Mouse (Mus musculus) forebrain, embryonic 11.5 days (tissue): Measurements from ENCODE around the gene Gm609. TPM values are rescaled to one million over a fixed set of nuclear protein-coding genes. Genes with fewer than 3 reads are reported as not detected.

Source experiments
- ATAC-seq: fragments of 200-750 bp; cut with Nextera tagmentation; replicated peaks from 2 replicates; pipeline ENCODE4 v1.8.0; 2017; ENCODE audit warnings: moderate TSS enrichment; ENCODE audit not compliant: low FRiP score
- DNase-seq: peaks from one replicate; pipeline ENCODE4 v3.0.0-alpha.2; 2017; ENCODE audit warnings: low spot score
- H3K27ac ChIP-seq: fragments of 300-500 bp; sonication (generic); 2 replicates; pipeline ENCODE4 v1.5.1; 2014; ENCODE audit warnings: low read depth, low read length
- H3K27me3 ChIP-seq: fragments of 300-500 bp; sonication (generic); 2 replicates; pipeline ENCODE4 v1.6.1; 2014; ENCODE audit warnings: mild to moderate bottlenecking, low read length, mixed read lengths; ENCODE audit not compliant: control insufficient read depth, insufficient read depth
- H3K36me3 ChIP-seq: fragments of 300-500 bp; sonication (generic); 2 replicates; pipeline ENCODE4 v1.6.1; 2014; ENCODE audit warnings: mild to moderate bottlenecking, low read length, moderate library complexity, mixed read lengths; ENCODE audit not compliant: control insufficient read depth, insufficient read depth
- H3K4me1 ChIP-seq: fragments of 300-500 bp; sonication (generic); replicated peaks from 2 replicates; pipeline ENCODE4 v1.6.1; 2014; ENCODE audit warnings: low read length, mixed read lengths; ENCODE audit not compliant: control insufficient read depth, insufficient read depth
- H3K4me2 ChIP-seq: fragments of 300-500 bp; sonication (generic); 2 replicates; pipeline ENCODE4 v1.6.1; 2014; ENCODE audit warnings: low read depth, mild to moderate bottlenecking, low read length, moderate library complexity, mixed read lengths; ENCODE audit not compliant: severe bottlenecking
- H3K4me3 ChIP-seq: fragments of 300-500 bp; sonication (generic); 2 replicates; pipeline ENCODE4 v1.5.1; 2014; ENCODE audit warnings: low read depth, low read length
- H3K9ac ChIP-seq: fragments of 300-500 bp; sonication (generic); 2 replicates; pipeline ENCODE4 v1.6.1; 2014; ENCODE audit warnings: low read length
- H3K9me3 ChIP-seq: fragments of 300-500 bp; sonication (generic); 2 replicates; pipeline ENCODE4 v1.6.1; 2016; ENCODE audit warnings: low read length, mixed read lengths; ENCODE audit not compliant: control insufficient read depth
- WGBS: fragments of 180-500 bp; shearing (Covaris S2); extraction: QIAGEN DNeasy Blood & Tissue Kit; methylation state at CpG from one replicate; pipeline ENCODE4 v1.1.7; 2014; 5-methylcytosine and 5-hydroxymethylcytosine counted together
- polyA plus RNA-seq: library from polyadenylated mRNA; unstranded; fragments of >200 nt; fragmentation: Nextera tagmentation; extraction: Ambion mirVana; gene quantifications from 2 replicates; pipeline ENCODE4 v1.2.1, GENCODE M21; 2014

Gene Gm609
- polyA plus RNA-seq, 1 experiment from 2014 or later: not detected

DNA sequence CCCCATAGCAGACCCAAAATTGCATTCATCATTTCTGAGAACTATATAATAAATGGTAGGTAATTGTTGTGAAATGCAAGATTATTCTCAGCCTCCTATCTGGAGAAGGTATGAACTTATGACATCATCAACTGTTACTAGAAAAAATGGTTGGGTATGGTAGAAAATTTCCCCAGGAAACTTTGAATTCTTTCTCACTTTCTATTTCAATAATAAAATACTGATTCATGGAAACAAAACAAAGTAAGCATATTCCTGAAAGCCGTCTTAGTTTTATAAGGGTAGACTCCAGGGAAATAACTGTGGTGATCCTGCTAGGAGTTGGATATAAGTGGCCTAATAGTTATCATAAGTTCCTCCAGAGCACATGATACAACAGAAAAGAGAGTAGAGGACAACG is 103.7 kb downstream of the Gm609 start:
- WGBS: 91% methylated on average over 2 of the region's 2 CpGs

DNA sequence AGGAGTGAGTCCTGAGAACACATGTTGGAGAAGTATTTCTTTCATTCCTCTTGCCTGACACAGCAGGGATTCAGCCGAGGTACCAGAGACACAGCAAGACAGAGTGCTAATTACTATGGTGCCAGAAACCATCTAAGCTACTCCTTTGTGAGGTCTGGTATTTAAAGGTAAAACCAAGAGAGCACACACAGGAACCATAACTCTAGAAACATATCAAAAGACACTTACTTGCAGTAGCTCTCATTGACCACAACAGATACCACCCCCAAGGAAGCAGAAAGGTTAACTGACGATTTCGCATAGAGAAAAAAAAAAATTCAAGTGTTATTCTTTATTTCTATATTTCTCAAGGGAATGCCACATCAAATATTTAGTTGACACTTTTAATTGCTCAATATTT is 111.0 kb downstream of the Gm609 start:
- no peak overlapping the region for H3K9ac ChIP-seq
- DNase-seq: no peak
- no peak overlapping the region for H3K4me2 ChIP-seq
- no peak overlapping the region for H3K4me3 ChIP-seq
- H3K27me3 ChIP-seq: no peaks in the 10 kb centered on the region
- no peak overlapping the region for H3K27ac ChIP-seq
- ATAC-seq: no peak
- WGBS: 79% methylated on average over 3 of the region's 3 CpGs
- H3K9me3 ChIP-seq: no peaks in the 10 kb centered on the region
- no peaks in the 10 kb centered on the region for H3K4me1 ChIP-seq
- H3K36me3 ChIP-seq: no peaks in the 10 kb centered on the region

More for the DNA sequence above, 103.7 kb downstream of the Gm609 start:
- DNase-seq (no peak), ATAC-seq (no peak)
- Histone ChIP-seq H3K4me1 (0 out of 2 replicates have a peak, but pooled peaks cover 2% of the 10 kb centered on the region), H3K4me2 (no peak overlapping the region), H3K4me3 (no peak overlapping the region), H3K9me3 (no peaks in the 10 kb centered on the region), H3K27me3 (no peaks in the 10 kb centered on the region), H3K27ac (no peak overlapping the region), H3K36me3 (no peaks in the 10 kb centered on the region), H3K9ac (no peak overlapping the region)

DNA sequence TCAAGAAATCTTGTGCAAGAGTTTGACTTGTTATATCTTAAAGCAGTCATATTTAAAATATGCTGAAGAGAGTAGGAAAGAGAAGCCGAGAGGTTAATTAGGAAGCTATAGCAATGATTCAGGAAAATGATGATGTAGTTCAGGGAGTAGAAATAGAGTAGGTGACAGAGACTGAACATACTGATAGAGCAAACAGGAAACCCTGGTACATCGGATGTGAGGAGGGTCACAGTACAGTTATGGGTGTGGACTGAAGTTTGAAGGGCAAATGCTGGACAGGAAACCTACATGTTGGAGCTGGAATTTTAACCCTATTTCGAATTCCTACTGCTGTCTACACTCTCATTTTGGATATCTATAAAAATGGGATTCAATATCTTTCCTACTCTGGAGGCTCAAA is 113.8 kb downstream of the Gm609 start:
- no peaks in the 10 kb centered on the region for H3K9me3 ChIP-seq
- no peaks in the 10 kb centered on the region for H3K36me3 ChIP-seq

DNA sequence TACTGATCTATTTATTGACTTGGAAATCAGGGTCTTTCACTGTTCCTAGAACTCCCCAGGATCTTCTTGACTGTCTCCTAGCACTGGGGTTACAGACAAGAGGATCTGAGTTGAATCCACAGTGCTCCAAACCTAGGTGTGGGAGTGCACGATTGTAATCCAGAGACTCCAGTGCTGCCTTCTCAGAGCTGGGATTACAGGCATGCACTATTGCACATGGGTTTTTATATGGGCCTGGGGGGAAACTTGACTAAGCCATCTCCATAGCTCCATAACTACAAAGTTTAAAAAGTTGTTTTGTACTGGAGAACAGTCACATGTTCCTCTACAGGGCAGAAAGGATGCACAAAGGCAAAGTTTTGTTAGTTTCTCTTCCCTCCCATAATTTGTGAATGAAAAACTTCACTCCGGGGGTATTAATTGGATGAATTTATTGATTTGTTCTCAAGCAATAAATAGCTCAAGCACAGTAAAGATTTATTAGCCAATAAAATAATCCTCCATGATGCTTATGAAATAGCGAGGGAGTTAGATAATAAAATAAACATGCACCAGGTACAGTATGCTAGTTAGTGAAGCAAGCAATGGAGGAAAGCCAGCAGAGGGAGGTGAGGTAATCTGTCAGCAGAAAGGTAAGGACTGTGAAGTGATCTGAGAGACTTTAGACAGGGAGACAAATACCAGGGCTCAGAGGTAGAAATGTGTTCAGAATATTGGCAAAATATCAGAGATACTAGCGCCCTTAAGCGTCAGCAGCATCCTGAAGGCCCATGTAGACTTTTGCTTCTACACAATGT is 114.4 kb downstream of the Gm609 start:
- Histone ChIP-seq H3K4me2 (no peak overlapping the region), H3K9me3 (no peaks in the 10 kb centered on the region), H3K4me3 (no peak overlapping the region), H3K36me3 (no peaks in the 10 kb centered on the region), H3K27me3 (no peaks in the 10 kb centered on the region), H3K4me1 (no peaks in the 10 kb centered on the region), H3K27ac (no peak overlapping the region), H3K9ac (no peak overlapping the region)
- 95% methylated on average over 5 of the region's 5 CpGs for WGBS
- DNase-seq: no peak
- ATAC-seq: no peak

More for the DNA sequence above, 113.8 kb downstream of the Gm609 start:
- no peak for ATAC-seq
- Histone ChIP-seq H3K9ac (no peak overlapping the region), H3K4me2 (no peak overlapping the region), H3K27me3 (no peaks in the 10 kb centered on the region), H3K4me1 (no peaks in the 10 kb centered on the region), H3K4me3 (no peak overlapping the region), H3K27ac (no peak overlapping the region)
- no peak for DNase-seq
- WGBS: 80% methylated on average over 3 of the region's 3 CpGs

DNA sequence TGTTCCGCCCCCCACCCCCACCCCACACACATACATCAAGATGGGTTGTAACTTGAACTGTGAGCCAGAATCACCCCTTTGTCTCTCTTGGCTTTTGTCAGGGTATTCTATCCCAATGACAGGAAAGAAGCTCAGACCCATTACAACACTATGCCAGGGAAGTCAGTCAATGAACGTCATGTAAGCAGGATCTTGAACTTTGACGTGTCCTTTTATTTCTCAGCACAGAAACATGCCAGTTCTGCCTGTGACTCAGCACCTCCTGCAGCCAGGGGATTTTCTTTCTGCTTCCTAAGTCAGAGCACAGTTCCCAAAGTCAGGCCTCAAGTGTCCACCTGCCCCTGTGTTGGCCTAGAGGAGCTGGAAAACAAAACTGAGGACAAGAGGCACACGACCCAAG is 115.4 kb downstream of the Gm609 start:
- H3K4me1 ChIP-seq: no peaks in the 10 kb centered on the region
- ATAC-seq (no peak), DNase-seq (no peak)
- H3K27ac ChIP-seq: no peak overlapping the region
- no peak overlapping the region for H3K9ac ChIP-seq
- H3K36me3 ChIP-seq: no peaks in the 10 kb centered on the region
- H3K4me2 ChIP-seq: no peak overlapping the region
- WGBS: 86% methylated on average over 4 of the region's 4 CpGs
- no peak overlapping the region for H3K4me3 ChIP-seq
- H3K27me3 ChIP-seq: no peaks in the 10 kb centered on the region
- no peaks in the 10 kb centered on the region for H3K9me3 ChIP-seq

DNA sequence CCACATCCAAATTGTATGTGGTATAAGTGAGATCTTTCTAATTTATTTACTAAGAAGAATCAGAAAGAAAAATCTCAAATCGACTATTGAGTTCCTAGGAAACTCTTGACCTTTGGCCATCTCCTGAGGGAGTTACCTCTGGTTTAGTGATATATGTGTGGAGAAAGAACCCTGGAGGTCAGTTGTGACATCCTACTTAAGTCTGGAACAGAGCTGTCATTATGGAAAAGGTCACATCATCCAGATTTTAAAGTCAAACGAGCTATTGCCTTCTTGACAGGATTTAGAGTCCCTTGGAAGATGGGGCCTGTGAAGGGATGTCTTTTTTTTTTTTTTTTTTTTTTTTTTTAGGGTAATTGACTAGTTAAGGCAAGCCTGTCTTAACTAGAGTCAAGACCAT is 116.0 kb downstream of the Gm609 start:
- 65% methylated on average over 2 of the region's 2 CpGs for WGBS
- Histone ChIP-seq H3K27me3 (no peaks in the 10 kb centered on the region), H3K4me2 (no peak overlapping the region), H3K9ac (no peak overlapping the region), H3K4me1 (no peaks in the 10 kb centered on the region), H3K36me3 (no peaks in the 10 kb centered on the region), H3K27ac (no peak overlapping the region), H3K4me3 (no peak overlapping the region), H3K9me3 (no peaks in the 10 kb centered on the region)
- ATAC-seq (no peak), DNase-seq (no peak)

DNA sequence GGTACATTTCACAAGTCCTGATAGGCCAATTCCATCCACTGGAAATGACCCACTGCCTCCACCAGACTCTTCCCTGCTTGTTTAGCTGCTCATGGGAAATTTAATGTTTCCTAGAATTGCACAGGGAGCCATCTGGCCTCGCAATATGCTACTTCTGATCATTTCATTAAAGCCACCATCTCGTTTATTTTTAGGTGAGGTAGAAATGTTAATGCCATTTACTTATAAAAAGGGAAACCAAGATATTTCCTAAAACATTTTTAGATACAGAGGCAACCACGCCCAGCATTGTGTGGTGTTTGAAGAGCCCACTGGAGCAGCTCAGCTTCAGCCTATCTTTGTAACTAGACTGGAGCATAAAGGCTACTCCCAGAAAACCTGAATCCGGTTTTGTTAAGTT is 116.5 kb downstream of the Gm609 start:
- no peaks in the 10 kb centered on the region for H3K9me3 ChIP-seq
- no peaks in the 10 kb centered on the region for H3K4me1 ChIP-seq
- no peaks in the 10 kb centered on the region for H3K27me3 ChIP-seq
- H3K36me3 ChIP-seq: no peaks in the 10 kb centered on the region
- no peak overlapping the region for H3K4me3 ChIP-seq
- no peak overlapping the region for H3K27ac ChIP-seq
- WGBS: 76% methylated on average over 4 of the region's 4 CpGs
- DNase-seq: no peak
- H3K4me2 ChIP-seq: no peak overlapping the region
- no peak for ATAC-seq
- no peak overlapping the region for H3K9ac ChIP-seq

DNA sequence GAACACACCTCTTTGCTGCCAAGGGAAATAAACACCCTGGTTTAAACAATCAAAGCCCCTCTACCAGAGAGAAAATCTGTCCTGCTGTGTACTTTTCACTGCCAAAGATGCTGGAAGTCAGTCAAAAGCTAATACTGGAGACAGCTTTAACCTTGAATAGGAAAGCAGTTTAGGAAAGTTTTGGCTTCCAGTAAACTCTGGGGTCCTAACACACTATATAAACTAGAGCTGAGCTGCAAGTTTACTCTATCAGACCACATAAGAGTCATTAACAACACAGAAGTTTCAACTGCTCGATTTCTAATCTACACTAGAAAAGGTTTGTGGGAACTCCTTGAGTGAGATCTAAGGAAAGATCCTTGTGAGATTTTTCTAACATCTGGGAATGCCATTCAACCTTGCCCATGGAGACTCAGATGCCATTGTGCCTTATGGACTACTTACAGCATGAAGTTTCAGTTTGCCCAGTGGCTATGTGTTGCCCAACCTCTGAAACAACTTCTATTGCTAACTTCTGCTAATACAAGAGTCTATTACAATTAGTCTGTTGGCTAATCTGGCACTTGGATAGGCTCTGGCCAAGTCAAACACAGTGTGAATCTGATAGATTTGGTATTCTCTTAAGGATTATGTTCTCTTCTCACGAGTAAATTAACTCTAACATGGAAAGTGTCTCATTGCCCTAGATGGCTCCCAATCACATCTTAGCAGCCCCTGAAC is 117.1 kb downstream of the Gm609 start:
- no peak overlapping the region for H3K9ac ChIP-seq
- H3K4me2 ChIP-seq: no peak overlapping the region
- no peak overlapping the region for H3K4me3 ChIP-seq
- WGBS: 71% methylated on average over 2 of the region's 2 CpGs
- no peaks in the 10 kb centered on the region for H3K36me3 ChIP-seq
- H3K27ac ChIP-seq: no peak overlapping the region
- no peaks in the 10 kb centered on the region for H3K4me1 ChIP-seq
- no peaks in the 10 kb centered on the region for H3K27me3 ChIP-seq
- ATAC-seq (no peak), DNase-seq (no peak)
- no peaks in the 10 kb centered on the region for H3K9me3 ChIP-seq
